Mouse (Mus musculus) CH12.LX (cell line): ENCODE measurements around the gene Slpi. TPM values are rescaled to one million over a fixed set of nuclear protein-coding genes. Genes with fewer than 3 reads are reported as not detected.

Experiments
- DNase-seq: peaks from one replicate; pipeline ENCODE4 v3.0.0-alpha.2; 2013; ENCODE audit errors: extremely low read depth
- H3K27ac ChIP-seq: 2 replicates; pipeline ENCODE4 v1.5.1; 2012; ENCODE audit warnings: low read depth, mild to moderate bottlenecking, control low read depth, moderate library complexity; ENCODE audit not compliant: insufficient read depth
- H3K27me3 ChIP-seq: replicated peaks from 2 replicates; pipeline ENCODE3; 2012; ENCODE audit warnings: inconsistent platforms
- H3K36me3 ChIP-seq, 2 experiments: replicated peaks in 1 of 2; 2 replicates each; pipeline versions ENCODE3 to v1.6.1; 2012; ENCODE audit warnings: inconsistent platforms in 1 of 2, low read length in 1 of 2, mild to moderate bottlenecking in 1 of 2, mixed read lengths in 1 of 2, moderate library complexity in 1 of 2; ENCODE audit not compliant: control insufficient read depth in 1 of 2, insufficient read depth in 1 of 2
- H3K4me1 ChIP-seq, 2 experiments: 2 replicates each; pipeline ENCODE4 v1.6.1; 2012; ENCODE audit warnings: inconsistent platforms in 1 of 2, moderate library complexity in 1 of 2; ENCODE audit not compliant: insufficient read depth in 2 of 2, control insufficient read depth in 1 of 2
- H3K4me2 ChIP-seq: 2 replicates; pipeline ENCODE4 v1.6.1; 2012; ENCODE audit warnings: low read depth, mild to moderate bottlenecking, control low read depth; ENCODE audit not compliant: poor library complexity, insufficient read depth, severe bottlenecking
- H3K4me3 ChIP-seq, 3 experiments: fragments of 150-350 bp in 1 of 3; sonication (generic) in 1 of 3; replicated peaks in 1 of 3; 2 replicates each; pipeline versions ENCODE3 to v1.5.1; 2011 to 2012; ENCODE audit warnings: low read depth in 2 of 3, low read length in 2 of 3, mild to moderate bottlenecking in 2 of 3, moderate library complexity in 2 of 3, control low read depth in 1 of 3, improper control_type of control experiment in 1 of 3, inconsistent platforms in 1 of 3, mixed read lengths in 1 of 3; ENCODE audit not compliant: poor library complexity in 1 of 3
- H3K79me2 ChIP-seq: replicated peaks from 2 replicates; pipeline ENCODE4 v1.6.1; 2012; ENCODE audit warnings: mild to moderate bottlenecking, moderate library complexity; ENCODE audit not compliant: control insufficient read depth, poor library complexity, insufficient read depth, severe bottlenecking; ENCODE audit errors: extremely low read depth
- H3K9ac ChIP-seq: 2 replicates; pipeline ENCODE4 v1.6.1; 2012; ENCODE audit warnings: low read depth, mild to moderate bottlenecking, control low read depth, moderate library complexity; ENCODE audit not compliant: insufficient read depth
- H3K9me3 ChIP-seq: replicated peaks from 2 replicates; pipeline ENCODE3; 2012; ENCODE audit warnings: low read length, inconsistent platforms, mixed read lengths
- CHD1 ChIP-seq: IDR thresholded peaks from 2 replicates; pipeline ENCODE4 v1.6.1; 2012; ENCODE audit warnings: low read depth, low read length, improper control_type of control experiment, inconsistent platforms
- CTCF ChIP-seq, 2 experiments: IDR thresholded peaks in 1 of 2; conservative IDR thresholded peaks in 1 of 2; 2 replicates each; pipeline ENCODE4 v1.5.1; 2011 to 2012; ENCODE audit warnings: low read depth in 2 of 2, low read length in 2 of 2, improper control_type of control experiment in 1 of 2, inconsistent platforms in 1 of 2, mild to moderate bottlenecking in 1 of 2, moderate library complexity in 1 of 2
- E2F4 ChIP-seq: IDR thresholded peaks from 2 replicates; pipeline ENCODE4 v1.6.1; 2011; ENCODE audit warnings: low read depth, low read length, improper control_type of control experiment; ENCODE audit not compliant: insufficient replicate concordance
- ETS1 ChIP-seq: conservative IDR thresholded peaks from 2 replicates; pipeline ENCODE4 v1.6.1; 2012; ENCODE audit warnings: low read depth, mild to moderate bottlenecking, inconsistent platforms, low read length, improper control_type of control experiment, moderate library complexity
- GABPA ChIP-seq: IDR thresholded peaks from 2 replicates; pipeline ENCODE4 v1.6.1; 2012; ENCODE audit warnings: low read depth, low read length, improper control_type of control experiment, inconsistent platforms; ENCODE audit not compliant: insufficient replicate concordance
- HCFC1 ChIP-seq: IDR thresholded peaks from 2 replicates; pipeline ENCODE4 v1.6.1; 2012; ENCODE audit warnings: low read depth, mild to moderate bottlenecking, inconsistent platforms, low read length, improper control_type of control experiment
- IRF4 ChIP-seq: IDR thresholded peaks from 2 replicates; pipeline ENCODE4 v1.6.1; 2014; ENCODE audit warnings: low read depth, mild to moderate bottlenecking, inconsistent platforms, low read length, improper control_type of control experiment
- JUND ChIP-seq: conservative IDR thresholded peaks from 2 replicates; pipeline ENCODE4 v1.6.1; 2011; ENCODE audit warnings: low read depth, low read length, improper control_type of control experiment
- KAT2A ChIP-seq: IDR thresholded peaks from 2 replicates; pipeline ENCODE4 v1.6.1; 2012; ENCODE audit warnings: low read length, improper control_type of control experiment, inconsistent platforms; ENCODE audit not compliant: insufficient replicate concordance
- MAFK ChIP-seq: IDR thresholded peaks from 2 replicates; pipeline ENCODE4 v1.6.1; 2011; ENCODE audit warnings: low read length, improper control_type of control experiment; ENCODE audit not compliant: insufficient replicate concordance
- MAX ChIP-seq: IDR thresholded peaks from 2 replicates; pipeline ENCODE4 v1.6.1; 2011; ENCODE audit warnings: low read length, improper control_type of control experiment
- POLR2A ChIP-seq: IDR thresholded peaks from 2 replicates; pipeline ENCODE4 v1.6.1; 2011; ENCODE audit warnings: low read depth, mild to moderate bottlenecking, improper control_type of control experiment, low read length
- POLR2AphosphoS2 ChIP-seq: IDR thresholded peaks from 2 replicates; pipeline ENCODE4 v1.6.1; 2011; ENCODE audit warnings: low read depth, low read length, improper control_type of control experiment
- RAD21 ChIP-seq: IDR thresholded peaks from 2 replicates; pipeline ENCODE4 v1.6.1; 2011; ENCODE audit warnings: low read depth, mild to moderate bottlenecking, low read length, improper control_type of control experiment, moderate library complexity
- RCOR1 ChIP-seq: conservative IDR thresholded peaks from 2 replicates; pipeline ENCODE4 v1.6.1; 2012; ENCODE audit warnings: low read depth, mild to moderate bottlenecking, inconsistent platforms, low read length, improper control_type of control experiment
- SIN3A ChIP-seq: IDR thresholded peaks from 2 replicates; pipeline ENCODE4 v1.6.1; 2012; ENCODE audit warnings: low read length, improper control_type of control experiment, inconsistent platforms
- SMC3 ChIP-seq: IDR thresholded peaks from 2 replicates; pipeline ENCODE4 v1.6.1; 2011; ENCODE audit warnings: low read depth, low read length, improper control_type of control experiment
- TBP ChIP-seq: conservative IDR thresholded peaks from 2 replicates; pipeline ENCODE4 v1.6.1; 2011; ENCODE audit warnings: low read depth, low read length, improper control_type of control experiment
- UBTF ChIP-seq: IDR thresholded peaks from 2 replicates; pipeline ENCODE4 v1.6.1; 2012; ENCODE audit warnings: low read depth, mild to moderate bottlenecking, inconsistent platforms, low read length, improper control_type of control experiment, moderate library complexity
- ZNF384 ChIP-seq: IDR thresholded peaks from 2 replicates; pipeline ENCODE4 v1.6.1; 2012; ENCODE audit warnings: low read depth, low read length, improper control_type of control experiment, inconsistent platforms
- dilution Hi-C: fragments of 300-500 bp; cut with MboI; formaldehyde crosslinking; loops from 2 replicates; pipeline ENCODE4 v1.14.3; 2020; ENCODE audit warnings: low sequenced_read_pairs; ENCODE audit not compliant: extremely low pct_unique_long_range_greater_than_20kb, extremely low pct_ligation_motif_present
- in situ Hi-C: fragments of 300-500 bp; cut with MboI; formaldehyde crosslinking; loops from 3 replicates; pipeline ENCODE4 v1.14.3; 2019; ENCODE audit warnings: low sequenced_read_pairs, low pct_ligation_motif_present, low pct_unique_long_range_greater_than_20kb, mixed read lengths
- polyA plus RNA-seq: library from polyadenylated mRNA; unstranded; fragments of >175 nt; gene quantifications from 2 replicates; pipeline ENCODE4 v1.2.1, GENCODE M21; 2012; ENCODE audit warnings: low read depth; ENCODE audit not compliant: insufficient read length
- total RNA-seq, 2 experiments: library from RNA; depleted of rRNA; stranded (reverse); fragments of 300-350 nt in 1 of 2; fragments of >200 nt in 1 of 2; gene quantifications; 2 replicates each; pipeline ENCODE4 v1.2.3; 2012 to 2014

The Slpi gene
- total and polyA plus RNA-seq, 3 experiments, result 0.38 to 2.7 (median 1.0) TPM

DNA sequence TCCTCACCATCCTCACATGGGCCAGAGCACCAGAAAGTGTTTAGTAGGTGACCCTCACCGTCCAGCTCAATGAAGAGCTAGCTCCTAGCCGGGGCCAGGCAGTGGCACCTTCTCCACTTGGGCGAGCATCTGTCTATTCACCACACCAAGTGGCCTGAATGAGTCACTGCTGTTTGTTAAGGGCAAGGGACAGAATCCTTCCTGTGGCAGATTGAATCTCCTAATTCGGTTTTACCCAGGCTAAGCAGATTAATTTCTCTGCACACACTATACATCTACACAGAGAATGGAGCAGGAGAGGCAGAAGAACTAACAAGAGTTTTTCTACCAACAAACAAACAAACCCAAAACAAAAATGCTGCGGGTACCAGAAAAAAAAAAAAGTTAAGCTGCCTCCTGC is 38.1 kb upstream of the Slpi start:
- TF ChIP-seq CHD1, result no peak
- TF ChIP-seq UBTF, result no peak
- no peak for TF ChIP-seq RAD21
- TF ChIP-seq SMC3, result no peak
- TF ChIP-seq SIN3A, result no peak
- TF ChIP-seq KAT2A, result no peak
- no peak for TF ChIP-seq IRF4
- TF ChIP-seq HCFC1, result no peak
- TF ChIP-seq RCOR1, result no peak
- TF ChIP-seq ETS1, result no peak
- no peak for TF ChIP-seq GABPA
- TF ChIP-seq MAFK, result no peak
- no peak for TF ChIP-seq E2F4
- no peak for TF ChIP-seq POLR2A
- no peak for TF ChIP-seq ZNF384
- no peak for TF ChIP-seq TBP
- no peak for TF ChIP-seq CTCF (conservative IDR thresholded peaks at IDR 0.05 in 1 of 2, IDR thresholded peaks at IDR 0.05 in 1 of 2; ENCODE audit: low read depth in 2 of 2, low read length in 2 of 2)
- no peak for TF ChIP-seq MAX
- TF ChIP-seq POLR2AphosphoS2, result no peak
- Histone ChIP-seq H3K4me3 (no peak overlapping the region), H3K9ac (no peak overlapping the region), H3K9me3 (peaks cover 5% of the 10 kb centered on the region), H3K27me3 (no peaks in the 10 kb centered on the region), H3K4me1 (peaks cover 13 to 38% of the 10 kb centered on the region in 2 experiments), H3K4me2 (no peak overlapping the region), H3K27ac (no peak overlapping the region), H3K36me3 (peaks cover 55 to 78% of the 10 kb centered on the region in 2 experiments), H3K79me2 (peaks cover 2% of the 10 kb centered on the region)
- in situ Hi-C loops (no loop called here), dilution Hi-C loops (no loop called here)
- no peak for DNase-seq

DNA sequence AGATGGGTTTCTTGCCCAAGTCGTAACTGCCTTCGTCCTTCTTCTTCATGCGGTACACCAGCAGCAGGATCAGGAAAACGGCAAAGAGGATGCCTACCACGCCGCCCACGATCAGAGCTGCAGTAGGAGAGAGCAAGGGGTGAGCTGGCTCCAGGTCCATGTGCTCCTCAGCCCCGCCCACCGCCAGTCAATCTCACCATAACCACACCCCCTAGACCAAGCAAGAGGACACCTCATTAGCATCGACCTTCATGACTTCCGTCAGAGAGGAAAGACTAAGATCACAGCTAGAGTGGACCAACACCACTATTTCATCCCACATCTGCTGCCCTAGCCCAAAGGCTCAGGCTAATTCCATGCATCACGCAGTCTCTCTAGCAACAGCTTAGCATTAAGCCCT is 37.2 kb upstream of the Slpi start:
- dilution Hi-C loops, result no loop called here
- peaks cover 5% of the 10 kb centered on the region for H3K9me3 ChIP-seq
- H3K27ac ChIP-seq, result no peak overlapping the region
- no peaks in the 10 kb centered on the region for H3K27me3 ChIP-seq
- no peak for TF ChIP-seq JUND
- peaks cover 55 to 72% of the 10 kb centered on the region in 2 experiments for H3K36me3 ChIP-seq
- H3K4me3 ChIP-seq, result no peak overlapping the region
- H3K4me2 ChIP-seq, result no peak overlapping the region
- peaks cover 14 to 43% of the 10 kb centered on the region in 2 experiments for H3K4me1 ChIP-seq
- in situ Hi-C loops, result no loop called here
- H3K9ac ChIP-seq, result no peak overlapping the region
- H3K79me2 ChIP-seq, result no peaks in the 10 kb centered on the region
- no peak for DNase-seq
